Mouse (Mus musculus): ENCODE data around the gene Zfp189. TPM values are rescaled to one million over a fixed set of nuclear protein-coding genes. Genes with fewer than 3 reads are reported as not detected.
"Not testable (repeated sequence)": the region's sequence is repeated elsewhere in the genome, so short reads cannot be mapped to it uniquely, and the experiment has no call there.

Gene Zfp189
- polyA plus RNA-seq (2017; shearing (Covaris generic)): 1 to 10 TPM; 2.3 to 3.0 TPM

GRCm38 (mm10) chr4:49520572-49521340 is at the start of gene Zfp189, which contains the start of gene Mrpl50:
Gene Zfp189 (plus strand): TSS chr4:49521176.
Gene Mrpl50 (minus strand): TSS chr4:49521093.
- peak; percentile 100 for ATAC-seq

GRCm38 (mm10) chr4:49473435-49474100 is 47.4 kb upstream of the Zfp189 start, which contains the start of gene Acnat1:
Gene Acnat1 (minus strand): TSS chr4:49473912.
- ATAC-seq: no peak

DNA sequence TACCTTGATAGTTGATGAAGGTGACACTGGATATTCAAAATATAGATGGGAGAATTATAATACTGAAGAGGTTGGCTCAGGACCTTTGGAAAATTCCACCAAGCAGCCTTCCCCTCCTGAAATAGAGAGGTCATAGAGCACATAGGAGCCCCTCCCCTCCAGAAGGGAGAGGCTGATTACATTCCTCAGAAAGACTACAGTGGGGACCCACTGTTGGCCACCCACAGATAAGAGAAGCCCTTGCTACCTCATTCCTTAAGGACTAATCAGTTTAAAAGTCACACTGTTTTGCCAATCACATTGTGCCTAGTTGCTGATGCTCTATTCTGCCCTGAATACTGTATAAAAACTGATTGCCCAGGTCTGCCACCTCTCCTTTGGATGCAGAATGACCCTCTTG is 46.4 kb upstream of the Zfp189 start:
- no peak for ATAC-seq

GRCm38 (mm10) chr4:49478118-49478877 is 42.7 kb upstream of the Zfp189 start:
- no peak for ATAC-seq

DNA sequence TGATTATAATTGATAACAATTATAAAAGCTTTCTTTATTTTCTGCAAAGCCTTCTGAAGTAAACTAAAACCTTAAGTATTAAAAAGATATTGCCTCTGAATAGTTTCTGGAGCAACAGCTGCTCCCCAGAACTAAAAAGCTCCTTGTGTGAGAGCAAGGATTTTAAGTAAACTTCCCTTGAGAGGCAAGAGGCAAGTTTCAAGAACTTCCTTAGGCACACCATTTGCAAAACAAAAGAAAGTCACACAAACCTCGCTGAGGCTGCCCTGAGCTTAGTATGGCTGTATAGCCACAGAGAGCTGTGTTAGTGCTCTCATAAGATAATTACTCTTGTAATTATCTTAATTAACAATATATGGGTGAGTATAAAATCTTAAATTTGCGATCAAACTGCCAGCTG is 41.9 kb upstream of the Zfp189 start:
- ATAC-seq: not testable (repeated sequence)

- ATAC-seq: no peak
Observed at GRCm38 (mm10) chr4:49480104-49480760, 40.7 kb upstream of the Zfp189 start.

DNA sequence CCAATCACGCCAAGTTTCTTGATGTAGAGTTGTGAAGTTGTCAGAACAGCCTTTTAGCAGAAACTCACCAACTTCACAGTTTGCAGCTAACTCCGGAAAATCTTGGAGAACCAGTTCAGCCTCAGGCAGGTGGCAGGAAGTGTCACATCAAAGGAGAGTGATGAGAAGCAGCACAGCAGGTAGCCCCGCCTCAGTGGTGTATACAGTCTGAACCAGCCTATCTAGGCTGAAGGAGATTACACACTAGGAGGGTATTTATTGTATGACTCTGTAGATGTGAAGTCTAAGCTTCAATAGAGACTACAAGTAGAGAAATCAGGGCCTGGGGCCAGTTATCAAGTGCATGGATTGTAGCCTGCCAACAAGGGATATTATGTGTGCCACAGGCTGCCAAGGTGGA is 40.1 kb upstream of the Zfp189 start:
- ATAC-seq: no peak

GRCm38 (mm10) chr4:49485442-49485841 is 35.5 kb upstream of the Zfp189 start:
- no peak for ATAC-seq

DNA sequence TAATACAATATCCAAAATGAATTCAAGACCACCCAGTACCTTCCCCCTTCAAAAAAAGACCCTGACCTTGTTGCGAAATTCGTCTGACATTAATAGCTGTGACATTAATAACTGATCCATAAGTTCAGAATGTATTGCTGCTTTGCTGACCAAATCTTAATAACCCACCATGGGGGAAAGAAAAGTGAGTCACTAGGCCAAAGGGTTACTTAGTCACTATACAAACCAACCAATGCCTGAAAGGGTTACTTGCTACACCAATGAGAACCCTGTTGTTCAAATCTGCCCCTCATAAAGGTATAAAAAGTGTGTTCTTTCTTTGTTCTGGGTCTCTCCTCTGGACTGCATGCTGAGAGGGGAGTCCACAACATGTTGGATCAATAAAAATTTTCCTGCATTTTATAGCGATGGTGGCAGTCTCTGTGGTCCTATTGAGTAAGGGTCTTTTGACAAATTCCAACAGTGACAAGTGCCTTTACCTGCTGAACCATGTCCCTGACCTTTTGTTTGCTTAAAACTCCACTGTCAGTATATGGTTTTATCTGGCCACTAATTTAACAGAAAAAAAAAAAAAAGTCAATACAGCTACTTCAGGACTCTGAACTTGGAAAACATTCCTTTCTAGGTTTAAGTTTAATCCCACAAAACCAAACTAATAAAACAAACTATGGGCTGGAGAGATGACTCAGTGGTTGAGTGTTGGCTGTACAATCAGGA is 34.9 kb upstream of the Zfp189 start:
- ATAC-seq: not testable (repeated sequence)

- ATAC-seq: no peak
Observed at GRCm38 (mm10) chr4:49503563-49503962, 17.4 kb upstream of the Zfp189 start.

DNA sequence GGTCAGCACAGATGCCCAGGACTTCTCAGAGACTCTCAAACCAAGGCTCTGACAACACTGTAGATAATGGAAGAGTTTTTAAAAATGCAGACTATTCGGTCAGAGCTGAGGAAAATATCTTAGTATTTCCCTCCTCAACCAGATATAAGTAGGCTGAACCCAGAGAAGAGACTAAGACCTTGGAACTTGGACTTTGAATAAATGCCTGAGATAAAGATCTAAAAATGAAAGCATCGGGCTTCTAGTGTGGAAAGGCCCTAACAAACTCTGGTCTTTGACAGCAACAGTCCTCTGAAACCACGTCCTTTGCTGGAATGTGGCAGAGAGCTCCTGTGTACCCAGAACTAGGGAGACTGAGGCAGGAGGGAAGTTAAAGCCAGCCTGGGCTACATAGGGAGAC is 14.6 kb upstream of the Zfp189 start, which contains the start of gene Baat:
Gene Baat (minus strand): TSS at position 172 of the 400 bp plus-strand sequence.
- ATAC-seq: no peak

DNA sequence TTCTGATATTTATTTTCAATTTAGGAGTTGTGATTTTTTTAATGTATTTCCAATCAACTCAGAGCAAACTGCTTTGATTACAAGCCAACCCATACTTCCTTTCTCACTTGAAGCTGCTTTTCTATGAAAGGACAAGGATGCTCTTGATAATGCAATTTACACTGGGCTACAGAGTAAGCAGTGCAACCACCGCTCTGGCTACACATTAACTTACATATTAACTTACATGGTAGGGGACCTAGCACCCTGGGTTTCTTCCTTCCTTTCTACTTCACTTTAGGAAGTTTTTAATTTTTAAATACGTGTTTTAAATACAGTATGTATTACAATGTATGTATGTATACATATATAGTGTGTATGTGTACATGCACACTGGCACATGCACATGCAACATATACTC is 11.8 kb upstream of the Zfp189 start:
- ATAC-seq: no peak

DNA sequence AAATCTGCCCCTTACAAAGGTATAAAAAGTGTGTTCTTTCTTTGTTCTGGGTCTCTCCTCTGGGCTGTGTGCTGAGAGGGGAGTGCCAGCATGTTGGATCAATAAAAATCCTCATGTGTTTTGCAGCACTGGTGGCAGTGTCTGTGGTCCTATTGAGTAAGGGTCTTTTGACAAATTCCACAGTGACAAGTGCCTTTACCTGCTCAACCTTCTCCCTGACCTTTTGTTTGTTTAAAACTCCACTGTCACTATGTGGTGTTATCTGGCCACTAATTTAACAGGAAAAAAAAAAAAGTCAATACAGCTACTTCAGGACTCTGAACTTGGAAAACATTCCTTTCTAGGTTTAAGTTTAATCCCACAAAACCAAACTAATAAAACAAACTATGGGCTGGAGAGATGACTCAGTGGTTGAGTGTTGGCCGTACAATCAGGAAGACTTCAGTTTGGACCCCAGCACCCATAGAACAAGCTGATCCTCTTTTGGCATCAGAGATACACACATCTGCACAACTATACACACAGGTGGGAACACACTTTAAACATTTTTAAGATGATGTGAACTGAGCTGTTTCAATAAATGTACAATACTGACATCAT is 10.6 kb upstream of the Zfp189 start:
- ATAC-seq: not testable (repeated sequence)

DNA sequence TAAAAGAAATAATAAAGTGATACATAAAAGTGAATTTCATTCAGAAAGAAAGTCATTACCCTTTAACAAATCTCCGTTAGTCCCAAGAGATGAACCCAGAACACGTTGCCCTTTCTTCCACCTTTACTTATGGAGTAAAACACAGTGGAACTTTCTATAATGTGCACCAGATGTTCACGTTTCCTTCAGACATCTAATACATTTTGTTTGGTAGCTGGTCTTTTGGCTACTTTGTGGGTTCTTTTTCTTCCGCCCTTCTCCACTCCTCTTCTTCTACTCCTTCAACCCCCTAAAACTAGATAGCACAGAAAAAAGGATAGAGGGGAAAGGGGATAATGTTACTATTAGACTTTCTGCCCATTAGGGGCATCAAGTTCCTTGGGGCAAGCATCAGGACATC is 8.3 kb upstream of the Zfp189 start:
- ATAC-seq: no peak

- no peak for ATAC-seq
Observed at GRCm38 (mm10) chr4:49514441-49514840, 6.5 kb upstream of the Zfp189 start.

GRCm38 (mm10) chr4:49519476-49519875 is 1.5 kb upstream of the Zfp189 start:
- ATAC-seq: no peak

GRCm38 (mm10) chr4:49521346-49521745 is 370 bp downstream of the Zfp189 start:
- ATAC-seq: no peak

GRCm38 (mm10) chr4:49522576-49522975 is 1.6 kb downstream of the Zfp189 start:
- no peak for ATAC-seq

DNA sequence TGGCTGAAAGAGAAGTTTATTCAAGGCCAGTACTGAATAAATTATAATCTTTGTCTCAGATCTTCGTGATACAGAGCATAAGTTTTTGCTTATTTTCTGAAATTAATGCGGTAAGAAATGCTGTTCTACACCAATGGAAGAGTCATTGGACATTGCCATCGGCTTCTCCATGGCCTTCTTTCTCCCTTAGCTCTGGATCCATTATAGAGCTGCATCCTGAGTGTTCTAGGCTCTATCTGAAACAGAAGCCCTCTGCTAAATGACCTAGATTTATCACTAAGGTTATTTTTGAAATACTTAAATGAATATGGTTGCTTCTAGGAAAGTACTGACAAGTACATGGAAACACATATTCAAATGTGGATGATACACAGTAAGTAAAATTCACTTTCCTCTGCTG is 14.1 kb downstream of the Zfp189 start:
- no peak for ATAC-seq

- no peak for ATAC-seq
Observed at GRCm38 (mm10) chr4:49535675-49536294, 14.8 kb downstream of the Zfp189 start.

- ATAC-seq: no peak
Observed at GRCm38 (mm10) chr4:49536671-49537070, 15.7 kb downstream of the Zfp189 start.
